In the genomic region with DNA sequence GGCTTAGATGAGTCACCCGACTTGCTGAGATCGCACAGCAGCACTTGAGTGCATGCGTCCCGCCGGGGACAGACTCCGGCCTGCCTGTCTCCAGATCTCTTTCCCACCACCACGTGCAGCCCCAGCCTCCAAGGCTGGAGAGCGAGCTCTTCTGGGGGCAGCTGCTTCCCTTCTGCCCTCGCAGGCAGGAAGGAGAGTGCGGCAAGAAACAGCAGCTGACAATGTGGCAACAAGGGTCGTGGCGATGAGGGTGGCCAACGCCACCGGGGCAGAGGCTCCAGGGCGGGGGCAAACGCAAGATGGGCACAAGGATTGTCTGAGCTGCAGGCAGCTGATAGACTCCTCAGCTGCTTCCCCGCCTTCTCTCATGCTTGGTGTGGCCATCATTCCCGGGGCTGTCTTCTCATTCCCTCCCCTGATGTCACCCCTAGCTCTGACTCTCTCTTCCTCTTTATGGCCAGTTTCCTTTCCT, we compare ENCODE assay signal across 8 mouse cellular contexts. TPM values are rescaled to one million over a fixed set of nuclear protein-coding genes. Genes with fewer than 3 reads are reported as not detected.
A peak's percentile ranks its signal among the peaks of the same experiment; 100 is the strongest.
DNase-seq lines count a peak whose midpoint lies in the region; ATAC-seq and TF ChIP-seq lines count a peak whose summit lies in the region.

No protein-coding gene starts in this region.

- peaks cover 16% of the 10 kb centered on the region for H3K4me1 ChIP-seq in heart, adult 2 months (ENCODE audit: control insufficient read depth, insufficient read depth, low read length)
- peaks cover 44% of the 10 kb centered on the region for H3K4me1 ChIP-seq in limb, embryonic 14.5 days (ENCODE audit: control insufficient read depth, insufficient read depth, low read length)
- H3K4me1 ChIP-seq in forebrain, embryonic 13.5 days, result peaks cover 33% of the 10 kb centered on the region

- no peak overlapping the region for H3K4me2 ChIP-seq in limb, embryonic 14.5 days (replicated peaks; ENCODE audit: low read depth, low read length, severe bottlenecking)
- no peak overlapping the region for H3K4me2 ChIP-seq in forebrain, embryonic 13.5 days

- 27% methylated on average over 18 of the region's 18 CpGs for WGBS in heart, adult 2 months
- whole genome bisulfite sequencing in limb, embryonic 14.5 days, result 54% methylated on average over 18 of the region's 18 CpGs
- 76% methylated on average over 18 of the region's 18 CpGs for WGBS in forebrain, embryonic 13.5 days

- no peaks in the 10 kb centered on the region for H3K9me3 ChIP-seq in limb, embryonic 14.5 days (ENCODE audit: control insufficient read depth, low read length)
- no peaks in the 10 kb centered on the region for H3K9me3 ChIP-seq in forebrain, embryonic 13.5 days (replicated peaks)

- no peak for TF ChIP-seq CTCF in gastrocnemius, adult 2 months (IDR thresholded peaks at IDR 0.05)
- TF ChIP-seq CTCF in heart, adult 2 months (IDR thresholded peaks at IDR 0.05), result no peak

- no peak for ATAC-seq in limb, embryonic 14.5 days (ENCODE audit: low FRiP score, low read depth)
- no peak for ATAC-seq in forebrain, embryonic 13.5 days

- no peaks in the 10 kb centered on the region for H3K36me3 ChIP-seq in heart, adult 2 months (ENCODE audit: control insufficient read depth, insufficient read depth, low read length)
- H3K36me3 ChIP-seq in limb, embryonic 14.5 days (ENCODE audit: control insufficient read depth, insufficient read depth, low read length), result no peaks in the 10 kb centered on the region
- H3K36me3 ChIP-seq in forebrain, embryonic 13.5 days (ENCODE audit: poor library complexity, severe bottlenecking), result no peaks in the 10 kb centered on the region

- H3K9ac ChIP-seq in heart, adult 2 months (ENCODE audit: low read depth, low read length), result peak overlapping the region; percentile 54
- no peak overlapping the region for H3K9ac ChIP-seq in limb, embryonic 14.5 days (ENCODE audit: low read depth, low read length, severe bottlenecking)
- no peak overlapping the region for H3K9ac ChIP-seq in forebrain, embryonic 13.5 days

- no peak for TF ChIP-seq POLR2A in heart, adult 2 months (IDR thresholded peaks at IDR 0.05; ENCODE audit: insufficient read depth, low read depth, low read length)
- no peak for TF ChIP-seq POLR2A in limb, embryonic 14.5 days (IDR thresholded peaks at IDR 0.05; ENCODE audit: borderline replicate concordance, extremely low read depth, insufficient read depth, insufficient read length)

- 0 out of 2 replicates have a peak, but pooled peaks have one; percentile 8 for TF ChIP-seq EP300 in heart, adult 2 months (IDR thresholded peaks at IDR 0.05; ENCODE audit: insufficient read depth, low read depth, low read length)

- no peaks in the 10 kb centered on the region for H3K79me2 ChIP-seq in heart, adult 2 months (replicated peaks; ENCODE audit: control insufficient read depth, insufficient read depth, low read length)

- intact Hi-C loops in gastrocnemius, adult 2 months (cut with DNase I), result no loop called here
- intact Hi-C loops in heart, adult 2 months (cut with DNase I), result no loop called here

- H3K4me3 ChIP-seq in gastrocnemius, adult 2 months, result peak overlapping the region; percentile 50
- peak overlapping the region; percentile 16 for H3K4me3 ChIP-seq in heart, adult 2 months
- no peak overlapping the region for H3K4me3 ChIP-seq in limb, embryonic 14.5 days (replicated peaks; ENCODE audit: low read length)
- no peak overlapping the region for H3K4me3 ChIP-seq in forebrain, embryonic 13.5 days

- no peak for DNase-seq in gastrocnemius, adult 2 months
- DNase-seq in gastrocnemius, postnatal 25 days, result no peak
- DNase-seq in CD4-positive helper T cell, adult 2 months (ENCODE audit: low read depth, low spot score), result peak; percentile 25
- DNase-seq in heart, adult 2 months, result peak; percentile 61 to 62
- no peak for DNase-seq in limb, embryonic 14.5 days (ENCODE audit: low spot score)
- peak; percentile 41 to 58 for DNase-seq in spleen, postnatal 36 days (ENCODE audit: low spot score in 2 of 2)
- no peak for DNase-seq in frontal cortex, adult 2 months (ENCODE audit: extremely low spot score in 1 of 2, low spot score in 1 of 2)

- H3K27ac ChIP-seq in gastrocnemius, adult 2 months, result peak overlapping the region; percentile 75
- peak overlapping the region; percentile 78 for H3K27ac ChIP-seq in heart, adult 2 months
- H3K27ac ChIP-seq in limb, embryonic 14.5 days (replicated peaks; ENCODE audit: low read depth, low read length), result peak overlapping the region; percentile 79
- H3K27ac ChIP-seq in forebrain, embryonic 13.5 days, result no peak overlapping the region

- no peaks in the 10 kb centered on the region for H3K27me3 ChIP-seq in heart, adult 2 months (ENCODE audit: control insufficient read depth, insufficient read depth, low read length)
- H3K27me3 ChIP-seq in limb, embryonic 14.5 days (ENCODE audit: control insufficient read depth, insufficient read depth, low read length), result no peaks in the 10 kb centered on the region
- no peaks in the 10 kb centered on the region for H3K27me3 ChIP-seq in forebrain, embryonic 13.5 days

RNA-seq across cellular contexts. Expression of a gene that starts 18.4 kb away (rescaled TPM):
- 10 to 100 TPM; 18.7 to 25.8 TPM for total RNA-seq in gastrocnemius, adult 2 months (2021)
- total RNA-seq in gastrocnemius, postnatal 25 days (2021), result 10 to 100 TPM; 31.4 to 44.8 TPM
- total RNA-seq in heart, adult 2 months (2021), result 10 to 100 TPM; 75.9 to 83.7 TPM
- 75.1 and 77.5 TPM in 2 replicates for polyA plus RNA-seq in heart, adult 2 months (2012; rRNA removed)
- 349 and 415 TPM in 2 replicates for polyA plus RNA-seq in limb, embryonic 14.5 days (2012; rRNA removed)
- polyA plus RNA-seq in limb, embryonic 14.5 days (2014; fragmentation: Nextera tagmentation; extraction: Ambion mirVana), result 513 and 520 TPM in 2 replicates
- polyA plus RNA-seq in frontal cortex, adult 2 months (2012; rRNA removed), result 34.4 and 36.0 TPM in 2 replicates
- 67.6 and 75.8 TPM in 2 replicates for polyA plus RNA-seq in forebrain, embryonic 13.5 days (2015; fragmentation: Nextera tagmentation; extraction: Ambion mirVana)

RNA-seq across cellular contexts. Expression of a gene that starts 21.2 kb away (rescaled TPM):
- 10 to 100 TPM; 13.0 to 14.1 TPM for total RNA-seq in gastrocnemius, adult 2 months (2021)
- total RNA-seq in gastrocnemius, postnatal 25 days (2021), result 10 to 100 TPM in 1 of 2 experiments, 1 to 10 TPM in 1; 9.6 to 10.0 TPM
- total RNA-seq in heart, adult 2 months (2021), result 10 to 100 TPM; 10.8 to 12.5 TPM
- 14.2 and 21.0 TPM in 2 replicates for polyA plus RNA-seq in heart, adult 2 months (2012; rRNA removed)
- polyA plus RNA-seq in limb, embryonic 14.5 days (2012; rRNA removed), result 46.4 and 52.2 TPM in 2 replicates
- polyA plus RNA-seq in limb, embryonic 14.5 days (2014; fragmentation: Nextera tagmentation; extraction: Ambion mirVana), result 26.3 and 29.2 TPM in 2 replicates
- 30.5 and 32.6 TPM in 2 replicates for polyA plus RNA-seq in frontal cortex, adult 2 months (2012; rRNA removed)
- polyA plus RNA-seq in forebrain, embryonic 13.5 days (2015; fragmentation: Nextera tagmentation; extraction: Ambion mirVana), result 26.5 and 31.0 TPM in 2 replicates

Comparison
In these comparisons a context has a peak if more than half of its experiments do, and no peak if none do; other contexts are left out.
1. DNase-seq: peak in CD4-positive helper T cell, adult 2 months (single experiment), heart, adult 2 months (2 of 2) and spleen, postnatal 36 days (2 of 2); none in gastrocnemius, adult 2 months (single experiment), gastrocnemius, postnatal 25 days (single experiment), limb, embryonic 14.5 days (single experiment) and frontal cortex, adult 2 months (0 of 2).
2. H3K4me3 ChIP-seq: peak in gastrocnemius, adult 2 months (single experiment) and heart, adult 2 months (single experiment); none in limb, embryonic 14.5 days (single experiment) and forebrain, embryonic 13.5 days (single experiment).